Mouse (Mus musculus) lung, postnatal 4 days (tissue): Measurements from ENCODE around the gene Hspa1b.
"Not testable (repeated sequence)": the region's sequence is repeated elsewhere in the genome, so short reads cannot be mapped to it uniquely, and the experiment has no call there.

ENCODE experiments used
- DNase-seq, 2 experiments: peaks; one replicate each; pipeline ENCODE4 v3.0.0; 2021

The Hspa1b gene

DNA sequence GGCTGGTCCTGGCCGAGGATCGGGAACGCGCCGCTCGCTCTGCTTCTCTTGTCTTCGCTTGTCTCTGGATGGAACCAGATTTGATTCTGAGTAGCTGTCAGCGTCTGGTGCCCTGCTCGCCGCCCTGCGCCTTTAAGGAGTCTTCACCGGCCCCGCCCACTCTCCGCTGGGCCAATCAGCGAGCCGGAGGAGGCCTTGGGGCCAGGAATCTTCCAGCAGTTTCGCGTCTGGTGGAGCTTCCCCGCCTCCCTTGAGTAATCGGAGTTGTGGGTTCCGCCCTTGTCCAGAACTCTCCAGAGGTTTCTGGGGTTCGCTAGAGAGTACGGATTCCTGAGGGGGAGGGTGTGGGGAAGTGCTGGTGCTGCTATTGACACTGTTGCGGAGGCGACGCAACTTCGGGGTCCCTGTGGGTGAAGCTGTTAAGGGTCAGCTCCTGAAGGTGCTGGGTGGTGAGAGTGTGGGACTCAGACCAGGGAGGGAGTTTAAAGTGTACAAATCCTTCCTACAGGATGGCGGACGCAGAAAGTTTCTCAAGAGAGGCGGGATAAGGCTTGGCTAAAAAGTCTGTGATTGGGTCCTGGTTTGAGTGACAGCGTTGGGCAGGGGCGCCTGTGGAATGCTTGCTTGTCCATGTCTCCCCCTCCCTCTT is at the start of gene Hspa1b:
Gene Hspa1b (minus strand): TSS at position 109 of the 649 bp plus-strand sequence.
- peak; percentile 89 to 92 for DNase-seq

- DNase-seq, result no peak
Observed at GRCm38 (mm10) chr17:35007387-35007991, 48.5 kb upstream of the Hspa1b start.

- not testable (repeated sequence) for DNase-seq
Observed at GRCm38 (mm10) chr17:35005902-35006301, 46.9 kb upstream of the Hspa1b start.

DNA sequence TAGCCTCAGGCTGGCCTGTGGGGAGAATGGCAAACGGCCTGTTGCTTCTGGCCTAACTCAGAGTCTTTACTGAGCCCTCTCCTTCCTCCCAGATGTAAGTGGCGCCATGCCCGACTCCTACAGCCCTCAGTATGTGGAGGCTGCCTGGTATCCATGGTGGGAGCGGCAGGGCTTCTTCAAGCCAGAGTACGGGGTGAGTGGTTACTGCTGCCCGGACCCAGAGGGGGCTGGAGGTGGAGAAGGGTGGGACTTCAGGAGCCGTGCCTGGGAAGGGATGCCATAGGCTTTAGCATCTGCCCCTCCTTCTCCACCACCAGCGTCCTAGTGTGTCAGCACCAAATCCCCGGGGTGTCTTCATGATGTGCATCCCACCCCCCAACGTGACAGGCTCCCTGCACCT is 46.1 kb upstream of the Hspa1b start:
- no peak for DNase-seq

DNA sequence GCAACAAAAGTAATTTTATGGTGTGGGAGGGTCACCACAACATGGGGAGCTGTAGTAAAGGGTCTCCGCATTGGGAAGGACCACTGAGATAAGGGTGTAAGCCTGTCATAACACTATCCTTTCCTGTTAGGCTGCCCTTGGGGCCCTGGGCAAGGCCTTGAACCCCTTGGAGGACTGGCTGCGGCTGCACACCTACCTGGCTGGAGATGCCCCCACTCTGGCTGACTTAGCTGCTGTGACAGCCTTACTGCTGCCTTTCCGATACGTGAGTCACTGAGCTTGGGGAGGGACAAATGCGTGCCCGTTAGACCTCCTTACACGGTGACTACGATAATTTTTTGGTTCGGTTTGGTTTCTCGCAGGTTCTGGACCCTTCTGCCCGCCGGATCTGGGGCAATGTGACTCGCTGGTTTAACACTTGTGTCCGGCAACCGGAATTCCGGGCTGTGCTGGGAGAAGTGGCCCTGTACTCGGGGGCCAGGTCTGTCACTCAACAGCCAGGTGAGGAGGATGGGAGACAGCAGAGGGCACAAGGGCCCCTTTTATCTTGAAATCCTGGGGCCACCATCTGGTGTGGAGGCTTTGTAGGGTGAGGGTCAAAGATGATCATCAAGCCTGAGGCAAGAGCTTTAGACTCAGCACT is 45.2 kb upstream of the Hspa1b start:
- no peak for DNase-seq

GRCm38 (mm10) chr17:35003022-35003838 is 44.2 kb upstream of the Hspa1b start:
- no peak for DNase-seq

DNA sequence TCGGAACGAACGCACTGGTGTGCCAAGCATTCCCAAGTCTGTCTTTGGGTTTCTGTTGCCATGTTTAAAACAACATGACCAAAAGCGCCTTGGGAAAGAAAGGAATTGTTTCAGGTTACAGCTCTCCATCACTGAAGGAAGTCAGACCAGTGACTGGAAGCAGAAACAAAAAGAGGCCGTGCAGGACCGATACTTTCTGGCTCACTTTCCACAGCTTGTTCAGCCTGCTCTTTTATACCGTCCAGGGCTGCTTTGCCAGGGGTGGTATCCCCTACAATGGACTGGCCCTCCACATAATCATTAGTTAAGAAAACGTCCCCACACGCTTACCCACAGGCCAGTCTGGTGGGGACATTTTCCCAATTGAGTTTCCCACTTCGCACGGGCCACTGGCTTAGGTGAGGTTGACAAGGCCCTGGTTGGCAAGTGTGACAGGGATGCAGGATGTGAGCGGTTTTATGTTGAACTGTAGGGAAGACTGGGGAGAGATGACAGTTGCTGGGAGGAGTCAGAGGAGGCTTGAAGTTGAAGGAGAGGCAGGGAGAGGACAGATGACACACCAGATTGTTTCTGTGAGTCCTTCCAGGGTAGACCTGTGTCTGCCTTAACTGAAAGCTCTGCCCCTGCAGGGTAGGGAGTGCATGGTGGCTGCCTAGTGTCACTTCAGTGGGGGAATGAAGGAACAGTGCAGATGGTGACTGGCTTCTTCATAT is 43.3 kb upstream of the Hspa1b start:
- no peak for DNase-seq

- DNase-seq, result peak in 1 of 2 experiments; percentile 40
Observed at GRCm38 (mm10) chr17:35001452-35002152, 42.6 kb upstream of the Hspa1b start.

DNA sequence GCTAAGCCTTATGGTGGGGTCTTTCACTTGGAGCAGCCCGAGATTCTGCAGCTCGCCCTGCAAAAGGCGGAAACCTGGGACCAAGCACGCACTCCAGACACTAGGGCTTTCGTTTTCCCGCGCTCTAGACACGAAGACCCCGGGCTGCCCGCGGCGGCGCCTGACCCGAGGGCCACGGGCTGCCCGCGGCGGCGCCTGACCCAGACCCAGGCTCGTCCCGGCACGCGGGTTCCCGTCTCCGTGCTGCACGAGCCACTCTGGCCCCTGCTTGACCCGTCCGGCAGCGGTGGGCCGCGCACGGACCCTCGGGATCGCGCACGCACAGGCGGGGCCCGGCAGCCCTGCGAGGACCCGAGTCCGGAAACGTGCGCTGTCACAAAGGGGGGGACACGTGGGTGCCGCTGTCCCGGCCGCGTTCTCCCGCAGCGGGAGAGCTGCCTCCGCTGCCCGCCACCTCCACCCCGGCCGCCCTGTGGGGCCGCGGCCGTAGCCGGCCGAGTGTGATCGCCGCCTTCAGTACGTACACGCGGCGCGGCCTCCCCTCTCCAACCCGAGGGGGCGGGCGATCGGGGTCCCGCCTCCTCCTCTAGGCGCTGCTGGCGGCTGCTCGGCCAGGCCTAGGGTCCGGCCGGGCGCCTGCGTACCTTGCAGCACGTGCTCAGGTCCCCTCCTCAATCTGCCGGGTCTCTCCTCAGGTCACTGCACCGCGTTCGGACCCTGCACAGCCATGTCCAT is 41.8 kb upstream of the Hspa1b start, which contains the start of gene Vars:
Gene Vars (plus strand): TSS at position 271 of the 735 bp plus-strand sequence.
- peak; percentile 91 to 94 for DNase-seq

GRCm38 (mm10) chr17:34999871-35000716 is 41.1 kb upstream of the Hspa1b start:
- not testable (repeated sequence) for DNase-seq

GRCm38 (mm10) chr17:34998526-34999430 is 39.7 kb upstream of the Hspa1b start:
- no peak for DNase-seq

GRCm38 (mm10) chr17:34997142-34997483 is 38.1 kb upstream of the Hspa1b start:
- no peak for DNase-seq

DNA sequence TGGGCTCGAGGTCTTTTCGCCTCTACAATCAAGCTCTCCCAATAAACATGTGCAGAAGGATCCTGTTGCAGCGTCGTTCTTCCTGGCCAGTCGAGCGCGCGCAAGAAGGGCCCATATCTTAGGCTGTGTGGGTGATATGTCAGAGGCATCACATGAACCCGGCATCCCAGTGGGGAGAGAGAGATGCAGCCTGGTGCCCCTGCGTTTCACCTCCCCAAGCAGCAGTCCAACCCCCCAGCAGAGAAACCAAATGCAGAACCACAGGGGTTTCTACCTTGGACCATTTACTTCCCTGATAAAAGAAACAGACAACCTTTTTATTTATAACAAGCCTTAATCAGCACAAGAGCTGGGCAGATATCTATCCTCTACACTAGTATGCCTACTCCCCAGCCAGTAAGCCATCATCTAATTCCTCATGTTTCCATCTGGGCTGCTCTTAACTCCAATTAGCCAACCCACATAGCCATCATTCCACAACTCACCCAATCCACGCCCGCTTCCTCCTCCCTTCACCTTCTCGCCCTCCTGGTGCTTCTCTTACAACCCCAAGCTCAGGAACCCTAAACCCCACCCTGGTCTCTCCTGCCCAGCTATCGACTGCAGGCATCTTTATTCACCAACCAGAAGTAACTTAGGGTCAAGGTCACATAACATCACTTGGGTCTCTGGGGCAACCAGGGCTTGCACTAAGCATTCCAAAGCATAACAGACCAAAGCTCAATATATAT is 37.5 kb upstream of the Hspa1b start:
- DNase-seq, result no peak

- not testable (repeated sequence) for DNase-seq
Observed at GRCm38 (mm10) chr17:34995927-34996326, 36.9 kb upstream of the Hspa1b start.

DNA sequence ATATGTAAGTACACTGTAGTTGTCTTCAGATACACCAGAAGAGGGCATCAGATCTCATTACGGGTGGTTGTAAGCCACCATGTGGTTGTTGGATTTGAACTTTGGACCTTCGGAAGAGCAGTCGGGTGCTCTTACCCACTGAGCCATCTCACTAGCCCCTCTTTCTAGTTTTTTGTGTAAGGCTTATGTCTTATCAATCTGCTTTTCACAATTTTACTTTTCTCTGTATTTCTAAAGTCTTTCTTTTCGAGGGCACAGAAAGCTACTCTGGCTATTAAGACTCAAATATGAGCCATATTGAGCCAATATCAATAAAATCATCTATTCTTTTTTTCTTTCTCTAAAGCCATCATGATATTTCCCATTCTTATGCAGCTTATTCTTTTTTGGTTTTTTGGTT is 36.2 kb upstream of the Hspa1b start:
- not testable (repeated sequence) for DNase-seq

GRCm38 (mm10) chr17:34994751-34995150 is 35.7 kb upstream of the Hspa1b start:
- no peak for DNase-seq

DNA sequence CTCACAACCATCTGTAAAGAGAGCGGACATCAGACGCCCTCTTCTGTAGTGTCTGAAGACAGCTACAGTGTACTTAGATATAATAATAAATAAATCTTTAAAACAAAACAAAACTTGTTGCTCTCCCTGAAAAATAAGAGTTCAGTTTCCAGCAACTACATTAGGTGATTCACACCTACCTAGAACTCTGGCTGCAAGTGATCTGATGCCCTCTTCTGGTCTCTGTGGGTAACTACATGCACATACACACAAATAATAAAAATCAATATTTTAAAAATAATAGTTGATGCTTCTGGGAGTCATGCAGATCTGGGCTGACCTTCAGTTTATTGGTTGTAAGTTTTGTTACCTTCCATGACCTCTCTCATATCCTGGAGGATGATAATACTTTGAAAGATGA is 25.2 kb upstream of the Hspa1b start:
- no peak for DNase-seq

- DNase-seq, result no peak
Observed at GRCm38 (mm10) chr17:34982328-34982727, 23.3 kb upstream of the Hspa1b start.
